Mouse (Mus musculus) heart, adult 2 months (tissue): ENCODE data around the gene Qpct. TPM values are rescaled to one million over a fixed set of nuclear protein-coding genes. Genes with fewer than 3 reads are reported as not detected.

Experiments used
- DNase-seq, 2 experiments: peaks; one replicate each; pipeline ENCODE4 v3.0.0; 2021
- H3K27ac ChIP-seq: fragments of 200-600 bp; 2 replicates; pipeline ENCODE4 v1.8.1; 2022
- H3K27me3 ChIP-seq: fragments of 200-500 bp; 2 replicates; pipeline ENCODE4 v1.6.1; 2012; ENCODE audit warnings: mild to moderate bottlenecking, low read length, inconsistent platforms, mixed read lengths; ENCODE audit not compliant: control insufficient read depth, insufficient read depth
- H3K36me3 ChIP-seq: fragments of 200-500 bp; 2 replicates; pipeline ENCODE4 v1.6.1; 2012; ENCODE audit warnings: low read length, inconsistent platforms; ENCODE audit not compliant: control insufficient read depth, insufficient read depth
- H3K4me1 ChIP-seq: fragments of 200-500 bp; 2 replicates; pipeline ENCODE4 v1.6.1; 2011; ENCODE audit warnings: low read length; ENCODE audit not compliant: control insufficient read depth, insufficient read depth
- H3K4me3 ChIP-seq: fragments of 200-600 bp; 2 replicates; pipeline ENCODE4 v1.8.1; 2022
- H3K79me2 ChIP-seq: fragments of 200-500 bp; replicated peaks from 2 replicates; pipeline ENCODE4 v1.6.1; 2012; ENCODE audit warnings: mild to moderate bottlenecking, inconsistent platforms, low read length, moderate library complexity, mixed read lengths; ENCODE audit not compliant: control insufficient read depth, insufficient read depth
- H3K9ac ChIP-seq: fragments of 200-500 bp; 2 replicates; pipeline ENCODE4 v1.6.1; 2012; ENCODE audit warnings: low read depth, mild to moderate bottlenecking, control low read depth, inconsistent platforms, low read length, mixed read lengths
- CTCF ChIP-seq: fragments of 200-600 bp; IDR thresholded peaks from 2 replicates; pipeline ENCODE4 v1.8.1; 2022; ENCODE audit warnings: antibody characterized with exemption, mild to moderate bottlenecking, moderate library complexity
- EP300 ChIP-seq: fragments of 200-500 bp; IDR thresholded peaks from 2 replicates; pipeline ENCODE4 v1.6.1; 2011; ENCODE audit warnings: low read depth, low read length, control low read depth; ENCODE audit not compliant: insufficient read depth
- POLR2A ChIP-seq: fragments of 200-500 bp; IDR thresholded peaks from 2 replicates; pipeline ENCODE4 v1.6.1; 2011; ENCODE audit warnings: mild to moderate bottlenecking, low read depth, low read length, control low read depth; ENCODE audit not compliant: insufficient read depth
- WGBS: fragments of 180-500 bp; shearing (Covaris S2); methylation state at CpG from one replicate; pipeline ENCODE4 v1.1.7; 2018; 5-methylcytosine and 5-hydroxymethylcytosine counted together
- intact Hi-C: fragments of 180-260 bp; cut with DNase I; formaldehyde crosslinking; loops from one replicate; pipeline ENCODE4 v1.15.1; 2025
- long read RNA-seq: library from polyadenylated mRNA; stranded (forward); transcript quantifications from one replicate; pipeline ENCODE4 v2.0.0, GENCODE M21; 2021
- polyA plus RNA-seq: library from polyadenylated mRNA; depleted of rRNA; stranded (reverse); fragments of >200 nt; gene quantifications from 2 replicates; pipeline ENCODE4 v1.2.3, GENCODE M21; 2012; rRNA removed
- total RNA-seq, 2 experiments: library from RNA; stranded (reverse); gene quantifications; 2 replicates each; pipeline ENCODE4 v1.2.3; 2021

Gene Qpct
- 1 to 10 TPM; 5.0 to 5.1 TPM for total RNA-seq
- polyA plus RNA-seq: 4.7 and 10.6 TPM in 2 replicates
- long read RNA-seq, partial matches to known transcripts: 0 of 4 reads
- long read RNA-seq, other reads (novel, unspliced or antisense): 0 of 4 reads

DNA sequence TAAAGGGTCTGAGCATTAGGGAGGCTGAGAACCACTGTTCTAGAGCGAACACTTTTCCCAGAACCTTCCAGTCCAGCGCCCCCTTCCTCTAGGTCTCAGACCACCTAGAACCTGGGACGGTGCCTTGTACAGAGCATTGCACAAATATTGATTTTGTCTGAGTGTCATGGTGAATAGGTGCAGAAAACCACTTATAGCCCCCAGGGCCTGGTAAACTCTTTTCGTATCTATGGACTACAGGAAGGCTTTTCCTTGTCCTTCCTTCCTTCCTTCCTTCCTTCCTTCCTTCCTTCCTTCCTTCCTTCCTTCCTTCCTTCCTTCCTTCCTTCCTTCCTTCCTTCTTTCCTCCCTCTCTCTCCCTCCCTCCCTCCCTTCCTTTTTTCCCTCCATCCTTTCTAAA, at the start of gene Qpct:
Gene Qpct, plus strand, starts transcription at position 301 of the 400 bp plus-strand sequence.
- H3K79me2 ChIP-seq: no peaks in the 10 kb centered on the region
- 79% methylated on average over 4 of the region's 4 CpGs for WGBS
- no peaks in the 10 kb centered on the region for H3K4me1 ChIP-seq
- no peaks in the 10 kb centered on the region for H3K36me3 ChIP-seq
- TF ChIP-seq CTCF (no peak), POLR2A (no peak), EP300 (no peak)
- peak within 1 kb of the TSS; percentile 43; the same call in 1 of the 2 replicates for H3K9ac ChIP-seq
- 0 out of 2 replicates have a peak, but pooled peaks cover 2% of the 10 kb centered on the region for H3K27me3 ChIP-seq
- intact Hi-C loops: no loop called here
- peak within 1 kb of the TSS; percentile 58 for H3K4me3 ChIP-seq
- no peak within 1 kb of the TSS for H3K27ac ChIP-seq
- DNase-seq: no peak

DNA sequence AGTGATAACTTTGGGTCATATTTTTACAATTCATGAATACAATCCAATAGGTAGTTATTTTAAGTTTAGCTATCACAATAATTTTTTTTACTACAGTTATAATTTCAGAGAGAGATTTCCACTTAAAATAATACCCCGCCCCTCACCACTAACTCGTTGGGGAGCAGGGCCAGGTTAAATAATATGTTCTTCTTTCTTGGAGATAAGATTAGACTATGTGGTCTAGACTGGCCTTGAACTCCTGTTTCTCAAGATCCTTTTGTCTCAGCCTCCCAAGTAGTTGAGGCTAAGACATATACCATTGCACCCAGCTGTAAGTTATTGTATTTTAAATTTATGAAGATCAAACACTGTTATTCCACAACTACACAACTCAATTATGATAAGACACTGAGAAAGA, 38.1 kb upstream of the Qpct start:
- WGBS: 68% methylated on average over 2 of the region's 2 CpGs
- Histone ChIP-seq H3K79me2 (peaks cover 3% of the 10 kb centered on the region), H3K4me1 (peaks cover 6% of the 10 kb centered on the region), H3K4me3 (no peak overlapping the region), H3K27ac (no peak overlapping the region), H3K9ac (no peak overlapping the region), H3K36me3 (peaks cover 20% of the 10 kb centered on the region), H3K27me3 (no peaks in the 10 kb centered on the region)
- TF ChIP-seq EP300 (no peak), POLR2A (no peak), CTCF (no peak)
- no peak for DNase-seq
- intact Hi-C loops: loop anchor here (2.0 kb wide), 1 partner anchor 19 kb away; no protein-coding TSS in a partner anchor

DNA sequence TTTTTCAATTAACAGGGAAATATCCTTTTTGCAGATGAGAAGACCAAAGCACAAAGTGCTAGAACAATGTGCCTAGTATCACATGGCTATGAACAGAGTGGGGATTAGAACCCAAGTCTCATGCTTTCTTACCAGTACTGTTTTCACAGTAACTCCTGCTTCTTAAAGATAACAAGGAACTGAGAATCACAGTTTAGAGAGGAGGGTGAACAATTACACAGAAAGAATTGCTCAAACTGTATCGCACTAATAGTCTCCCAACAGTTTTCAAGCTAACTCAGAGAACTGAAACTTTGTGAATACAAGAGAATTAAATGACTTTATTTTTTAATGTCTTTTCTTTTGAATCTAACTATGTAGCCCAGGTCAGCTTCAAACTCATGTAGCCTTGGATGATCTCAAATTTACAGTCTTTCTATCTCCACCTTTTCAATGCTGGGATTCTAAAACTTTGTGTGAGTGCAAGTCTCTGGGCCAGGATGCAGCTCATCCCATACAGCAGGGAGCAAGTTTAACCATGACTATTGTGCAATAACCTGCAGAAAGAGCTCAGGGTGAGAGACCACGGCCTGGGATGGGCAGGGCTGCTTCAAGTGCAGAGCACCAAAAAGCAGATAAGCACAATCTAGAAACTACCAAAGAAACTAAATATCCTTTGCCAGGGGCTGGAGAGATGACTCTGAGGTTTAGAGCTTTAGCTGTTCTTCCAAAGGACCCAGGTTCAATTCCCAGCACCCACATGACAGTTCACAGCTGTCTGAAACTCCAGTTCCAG, 36.6 kb upstream of the Qpct start:
- Histone ChIP-seq H3K79me2 (peaks cover 3% of the 10 kb centered on the region), H3K9ac (no peak overlapping the region), H3K27me3 (no peaks in the 10 kb centered on the region), H3K4me1 (peaks cover 7% of the 10 kb centered on the region), H3K36me3 (peaks cover 22% of the 10 kb centered on the region), H3K27ac (no peak overlapping the region), H3K4me3 (no peak overlapping the region)
- TF ChIP-seq CTCF (no peak), EP300 (no peak), POLR2A (no peak)
- DNase-seq: no peak
- WGBS: 78% methylated on average over 2 of the region's 2 CpGs
- intact Hi-C loops: loop anchor here (2.0 kb wide), 1 partner anchor 20 kb away; no protein-coding TSS in a partner anchor

DNA sequence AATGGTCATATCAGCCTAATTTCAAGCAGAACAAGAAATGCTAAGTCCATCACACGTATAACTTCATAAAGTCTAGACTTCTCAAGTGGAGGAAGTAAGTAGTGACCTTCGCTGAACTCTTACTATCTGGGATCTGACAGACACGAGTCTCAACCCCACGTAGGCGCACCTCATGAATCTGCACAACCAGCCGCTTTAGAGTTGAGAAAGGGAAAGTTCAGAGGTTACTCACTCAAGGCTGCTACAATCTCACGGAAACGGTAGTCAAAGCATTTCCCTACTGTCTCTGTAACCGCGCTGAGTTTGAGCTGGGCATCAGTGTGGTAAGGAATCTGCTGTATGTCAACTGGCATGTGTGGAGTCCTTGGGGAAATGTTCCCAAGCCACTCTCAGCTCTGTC, 35.9 kb upstream of the Qpct start:
- H3K4me1 ChIP-seq: peaks cover 7% of the 10 kb centered on the region
- peaks cover 21% of the 10 kb centered on the region for H3K36me3 ChIP-seq
- no peaks in the 10 kb centered on the region for H3K27me3 ChIP-seq
- H3K9ac ChIP-seq: no peak overlapping the region
- intact Hi-C loops: loop anchor here (2.0 kb wide), 1 partner anchor 21 kb away; no protein-coding TSS in a partner anchor
- DNase-seq: no peak
- WGBS: 43% methylated on average over 10 of the region's 10 CpGs
- TF ChIP-seq POLR2A (no peak), CTCF (no peak), EP300 (no peak)
- no peak overlapping the region for H3K27ac ChIP-seq
- H3K4me3 ChIP-seq: no peak overlapping the region
- peaks cover 3% of the 10 kb centered on the region for H3K79me2 ChIP-seq

DNA sequence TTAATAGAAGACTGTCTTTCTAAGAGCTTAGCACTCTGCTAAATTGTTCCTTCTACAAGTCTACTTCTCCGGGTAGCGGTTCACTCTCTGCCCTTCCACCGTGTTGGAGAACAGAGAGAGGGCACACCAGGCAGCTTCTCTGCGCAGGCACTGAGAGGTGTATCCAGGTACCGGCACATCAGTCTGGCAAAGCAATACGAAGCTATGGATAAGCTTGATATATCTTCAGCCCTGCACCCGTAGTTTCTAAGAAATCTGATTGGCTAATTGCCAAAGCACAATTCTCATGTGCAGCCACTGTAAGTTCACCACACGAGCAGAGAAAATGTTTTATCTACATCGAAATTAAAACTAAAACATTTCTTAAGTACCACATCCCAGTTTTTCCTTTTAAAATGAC, 33.3 kb upstream of the Qpct start:
- Histone ChIP-seq H3K27ac (no peak overlapping the region), H3K36me3 (peaks cover 16% of the 10 kb centered on the region), H3K79me2 (peaks cover 1% of the 10 kb centered on the region), H3K9ac (peak overlapping the region; percentile 22; the same call in 1 of the 2 replicates), H3K27me3 (no peaks in the 10 kb centered on the region), H3K4me3 (peak overlapping the region; percentile 8; the same call in 1 of the 2 replicates), H3K4me1 (peaks cover 7% of the 10 kb centered on the region)
- no peak for TF ChIP-seq EP300
- no peak for TF ChIP-seq POLR2A
- TF ChIP-seq CTCF: no peak
- no peak for DNase-seq
- WGBS: 45% methylated on average over 9 of the region's 9 CpGs
- intact Hi-C loops: no loop called here
